Mouse (Mus musculus): ENCODE results near the gene Ssmem1. TPM values are rescaled to one million over a fixed set of nuclear protein-coding genes. Genes with fewer than 3 reads are reported as not detected.

Ssmem1 gene
- polyA plus RNA-seq (2014; fragmentation: Illumina TruSeq; extraction: RNeasy Lipid Tissue Mini Kit (QIAGEN cat#74804); ENCODE audit: low read depth, low replicate concordance): 6.7 TPM

DNA sequence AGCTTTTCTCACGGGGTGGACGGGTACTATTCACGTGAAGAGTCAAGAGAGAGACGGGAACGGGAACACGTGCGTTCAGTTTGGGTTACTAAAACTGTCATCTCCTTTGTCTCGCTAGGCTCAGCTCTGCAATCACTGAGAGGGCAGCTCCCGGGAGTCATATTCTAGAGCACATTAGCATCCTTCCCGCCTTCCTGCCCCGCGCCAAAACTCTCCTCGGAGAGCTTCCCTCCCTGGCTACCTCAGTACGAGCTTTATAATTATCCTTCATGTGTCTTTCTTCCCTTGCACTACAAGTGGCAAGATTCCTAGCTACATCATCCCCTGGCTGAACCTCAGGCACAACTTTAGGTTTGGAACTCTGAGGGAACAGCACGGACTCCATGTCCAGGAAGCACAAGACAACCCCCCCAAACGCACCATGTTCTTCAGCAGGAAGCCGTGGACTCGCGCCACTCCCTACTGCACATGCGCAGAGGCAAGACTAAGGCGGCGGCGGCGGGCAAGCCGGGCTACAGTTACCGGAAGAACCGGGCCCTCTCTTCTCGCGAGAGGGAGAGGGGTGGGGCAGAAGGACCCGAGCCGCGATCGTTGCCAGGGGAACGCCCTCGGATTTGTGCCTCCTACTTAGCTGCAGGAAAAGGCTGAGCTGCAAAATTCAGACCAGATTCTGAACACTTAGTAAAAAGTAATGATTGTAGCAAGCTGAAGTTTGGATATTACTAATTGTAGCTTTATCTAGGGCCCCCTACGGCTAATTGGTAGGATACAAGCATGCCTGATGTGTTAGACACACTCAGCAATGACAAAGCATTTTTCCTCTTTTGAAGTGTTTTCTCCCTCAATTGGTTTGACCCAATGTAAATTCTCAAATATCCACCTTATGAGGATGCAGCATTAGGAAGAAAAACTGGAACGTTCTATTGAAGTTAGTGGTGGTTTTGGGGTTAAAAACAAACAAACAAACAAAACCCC, at the start of gene Ssmem1, which contains the start of gene Tmem209:
Ssmem1 (plus strand) TSS at position 585 of the 975 bp plus-strand sequence.
Tmem209 (minus strand) TSS at position 519 of the 975 bp plus-strand sequence.

DNA sequence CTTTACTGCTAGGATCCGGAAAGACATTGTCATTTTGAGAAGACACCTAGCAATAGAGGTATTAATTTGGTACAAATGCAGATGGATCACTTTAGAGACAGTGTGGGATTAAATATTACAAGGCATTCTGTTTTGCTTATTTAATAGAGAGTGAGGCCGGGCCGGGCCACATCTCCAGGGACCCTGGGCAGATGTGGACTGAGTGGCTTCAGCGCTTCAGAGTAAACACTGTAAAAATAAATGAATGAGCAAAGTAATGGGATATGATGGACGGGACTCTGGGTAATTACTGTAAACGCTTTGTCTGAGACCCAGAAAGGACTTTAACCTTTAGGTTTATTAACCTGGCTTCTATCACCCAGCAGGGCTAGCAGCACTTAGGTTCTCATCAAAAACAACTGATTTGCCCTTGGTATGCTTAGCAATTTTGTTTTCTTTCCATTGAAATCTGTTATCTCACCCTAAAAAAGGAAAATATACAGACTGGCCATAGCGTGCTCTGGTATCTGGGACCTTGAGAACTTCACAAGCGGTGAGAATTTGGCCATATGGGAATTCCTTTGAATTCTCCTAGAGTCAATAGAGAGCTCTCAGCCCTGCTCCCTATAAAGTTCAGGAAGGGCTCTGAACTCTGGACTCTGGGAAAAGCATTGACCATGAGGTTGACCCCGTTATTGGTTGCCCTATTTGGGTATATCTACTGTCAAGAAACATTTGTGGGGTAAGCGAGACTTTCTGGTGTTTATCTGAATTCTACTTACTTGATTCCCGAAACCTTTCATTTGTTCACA, 31.6 kb downstream of the Ssmem1 start, which contains the start of gene Cpa2:
Cpa2 (plus strand) TSS at position 574 of the 791 bp plus-strand sequence.

DNA sequence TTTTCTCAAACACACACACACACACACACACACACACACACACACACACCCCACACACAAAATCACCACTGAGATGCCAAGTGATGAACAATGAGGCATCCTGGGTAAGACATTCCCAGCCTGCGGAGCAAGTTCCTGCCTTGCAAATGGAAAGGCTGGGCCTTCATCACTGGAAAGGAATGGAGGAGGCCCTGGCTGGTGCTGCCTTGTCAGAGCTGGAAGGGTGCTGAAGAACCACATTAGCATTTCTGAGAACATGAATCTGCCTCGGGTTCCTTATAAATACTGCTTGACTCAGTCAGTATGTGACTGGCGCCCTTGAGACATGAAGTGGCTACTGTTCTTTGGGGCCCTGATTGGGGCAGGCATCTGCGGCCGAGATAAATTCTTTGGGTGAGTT, 58.4 kb downstream of the Ssmem1 start, which contains the start of gene Cpa4:
Cpa4 (plus strand) TSS at position 301 of the 400 bp plus-strand sequence.

Other genes with a start within 250 kb of the Ssmem1 start
- 62.5 TPM for gene Ube2h, start 205.3 kb upstream of the Ssmem1 start, polyA plus RNA-seq (2014; fragmentation: Illumina TruSeq; extraction: RNeasy Lipid Tissue Mini Kit (QIAGEN cat#74804); ENCODE audit: low read depth, low replicate concordance)
- 14.9 TPM for gene Zc3hc1, start 118.8 kb upstream of the Ssmem1 start, polyA plus RNA-seq (2014; fragmentation: Illumina TruSeq; extraction: RNeasy Lipid Tissue Mini Kit (QIAGEN cat#74804); ENCODE audit: low read depth, low replicate concordance)
- gene Klhdc10, start 108.0 kb upstream of the Ssmem1 start, polyA plus RNA-seq (2014; fragmentation: Illumina TruSeq; extraction: RNeasy Lipid Tissue Mini Kit (QIAGEN cat#74804); ENCODE audit: low read depth, low replicate concordance): 34.1 TPM
- gene Tmem209, start 66 bp upstream of the Ssmem1 start, polyA plus RNA-seq (2014; fragmentation: Illumina TruSeq; extraction: RNeasy Lipid Tissue Mini Kit (QIAGEN cat#74804); ENCODE audit: low read depth, low replicate concordance): 18.5 TPM
- 1.3 TPM for gene Cpa2, start 31.7 kb downstream of the Ssmem1 start, polyA plus RNA-seq (2014; fragmentation: Illumina TruSeq; extraction: RNeasy Lipid Tissue Mini Kit (QIAGEN cat#74804); ENCODE audit: low read depth, low replicate concordance)
- not detected for gene Cpa4, start 58.5 kb downstream of the Ssmem1 start, polyA plus RNA-seq (2014; fragmentation: Illumina TruSeq; extraction: RNeasy Lipid Tissue Mini Kit (QIAGEN cat#74804); ENCODE audit: low read depth, low replicate concordance)
- gene Cpa5, start 101.2 kb downstream of the Ssmem1 start, polyA plus RNA-seq (2014; fragmentation: Illumina TruSeq; extraction: RNeasy Lipid Tissue Mini Kit (QIAGEN cat#74804); ENCODE audit: low read depth, low replicate concordance): 1.1 TPM
- gene Cpa1, start 129.4 kb downstream of the Ssmem1 start, polyA plus RNA-seq (2014; fragmentation: Illumina TruSeq; extraction: RNeasy Lipid Tissue Mini Kit (QIAGEN cat#74804); ENCODE audit: low read depth, low replicate concordance): 0.45 TPM
- 13.3 TPM for gene Cep41, start 183.9 kb downstream of the Ssmem1 start, polyA plus RNA-seq (2014; fragmentation: Illumina TruSeq; extraction: RNeasy Lipid Tissue Mini Kit (QIAGEN cat#74804); ENCODE audit: low read depth, low replicate concordance)
- gene Mest, start 213.7 kb downstream of the Ssmem1 start, polyA plus RNA-seq (2014; fragmentation: Illumina TruSeq; extraction: RNeasy Lipid Tissue Mini Kit (QIAGEN cat#74804); ENCODE audit: low read depth, low replicate concordance): 38.0 TPM